Mouse (Mus musculus): ENCODE measurements at regions not wholly inside any gene's neighbourhood (a gene's known extent, or its start where the extent isn't known, plus 50 kb on each side); places are given as distances from the start of the nearest gene placed in this dataset.

GRCm38 (mm10) chr16:85977102-85977501 is 75.5 kb upstream of the Adamts5 start:
- H3K4me3 ChIP-seq: no peak overlapping the region
- no peak overlapping the region for H3K4me2 ChIP-seq (ENCODE audit: low read depth)
- H3K79me2 ChIP-seq (ENCODE audit: control insufficient read depth, insufficient read depth): no peaks in the 10 kb centered on the region
- H3K27me3 ChIP-seq (ENCODE audit: control insufficient read depth, insufficient read depth, insufficient read length): no peaks in the 10 kb centered on the region
- H3ac ChIP-seq (ENCODE audit: control insufficient read depth, insufficient read length): no peak overlapping the region
- TF ChIP-seq USF1 (IDR thresholded peaks at IDR 0.05; ENCODE audit: low read depth): no peak
- no peak for TF ChIP-seq POLR2A (IDR thresholded peaks at IDR 0.05; ENCODE audit: insufficient read length, low read depth)
- no peaks in the 10 kb centered on the region for H3K36me3 ChIP-seq (ENCODE audit: control insufficient read depth, insufficient read depth)

GRCm38 (mm10) chr16:85966892-85967444 is 65.3 kb upstream of the Adamts5 start:
- H3K36me3 ChIP-seq (ENCODE audit: control insufficient read depth, insufficient read depth): no peaks in the 10 kb centered on the region
- H3ac ChIP-seq (ENCODE audit: control insufficient read depth, insufficient read length): no peak overlapping the region
- TF ChIP-seq SRF (IDR thresholded peaks at IDR 0.05; ENCODE audit: control insufficient read depth, insufficient read length, low read depth) (no peak), MAX (IDR thresholded peaks at IDR 0.05; ENCODE audit: low read depth) (no peak), CEBPB (IDR thresholded peaks at IDR 0.05; ENCODE audit: insufficient read depth, poor library complexity, severe bottlenecking) (no peak), TCF12 (IDR thresholded peaks at IDR 0.05; ENCODE audit: insufficient read depth, poor library complexity, severe bottlenecking) (no peak), POLR2A (IDR thresholded peaks at IDR 0.05; ENCODE audit: insufficient read length, low read depth) (no peak), POLR2AphosphoS2 (IDR thresholded peaks at IDR 0.05; ENCODE audit: insufficient read length, low read depth) (no peak), MYOD1 (IDR thresholded peaks at IDR 0.05; ENCODE audit: control insufficient read depth in 1 of 3, insufficient read length in 2 of 3, low read depth in 2 of 3) (no peak), E2F4 (IDR thresholded peaks at IDR 0.05; ENCODE audit: insufficient read depth) (no peak), MYOG (IDR thresholded peaks at IDR 0.05; ENCODE audit: control insufficient read depth in 1 of 3, insufficient read depth in 1 of 3, insufficient read length in 2 of 3, low read depth in 2 of 3) (no peak), REST (IDR thresholded peaks at IDR 0.05; ENCODE audit: insufficient read depth, insufficient read length) (no peak), TCF3 (IDR thresholded peaks at IDR 0.05; ENCODE audit: insufficient read length, low read depth) (no peak), USF1 (IDR thresholded peaks at IDR 0.05; ENCODE audit: low read depth) (no peak)
- no peaks in the 10 kb centered on the region for H3K27me3 ChIP-seq (ENCODE audit: control insufficient read depth, insufficient read depth, insufficient read length)
- no peaks in the 10 kb centered on the region for H3K79me2 ChIP-seq (ENCODE audit: control insufficient read depth, insufficient read depth)
- H3K4me3 ChIP-seq: no peak overlapping the region
- H3K4me2 ChIP-seq (ENCODE audit: low read depth): no peak overlapping the region

- no peaks in the 10 kb centered on the region for H3K27me3 ChIP-seq (ENCODE audit: control insufficient read depth, insufficient read depth, insufficient read length)
- H3K79me2 ChIP-seq (ENCODE audit: control insufficient read depth, insufficient read depth): no peaks in the 10 kb centered on the region
- H3ac ChIP-seq (ENCODE audit: control insufficient read depth, insufficient read length): no peak overlapping the region
- H3K4me3 ChIP-seq: no peak overlapping the region
- H3K4me2 ChIP-seq (ENCODE audit: low read depth): no peak overlapping the region
- no peaks in the 10 kb centered on the region for H3K36me3 ChIP-seq (ENCODE audit: control insufficient read depth, insufficient read depth)
- TF ChIP-seq USF1 (IDR thresholded peaks at IDR 0.05; ENCODE audit: low read depth) (no peak), REST (IDR thresholded peaks at IDR 0.05; ENCODE audit: insufficient read depth, insufficient read length) (no peak), POLR2A (IDR thresholded peaks at IDR 0.05; ENCODE audit: insufficient read length, low read depth) (no peak), SRF (IDR thresholded peaks at IDR 0.05; ENCODE audit: control insufficient read depth, insufficient read length, low read depth) (no peak), CEBPB (IDR thresholded peaks at IDR 0.05; ENCODE audit: insufficient read depth, poor library complexity, severe bottlenecking) (no peak), E2F4 (IDR thresholded peaks at IDR 0.05; ENCODE audit: insufficient read depth) (no peak), MYOG (IDR thresholded peaks at IDR 0.05; ENCODE audit: control insufficient read depth in 1 of 3, insufficient read depth in 1 of 3, insufficient read length in 2 of 3, low read depth in 2 of 3) (no peak), TCF3 (IDR thresholded peaks at IDR 0.05; ENCODE audit: insufficient read length, low read depth) (no peak), MAX (IDR thresholded peaks at IDR 0.05; ENCODE audit: low read depth) (no peak), TCF12 (IDR thresholded peaks at IDR 0.05; ENCODE audit: insufficient read depth, poor library complexity, severe bottlenecking) (no peak), POLR2AphosphoS2 (IDR thresholded peaks at IDR 0.05; ENCODE audit: insufficient read length, low read depth) (no peak), MYOD1 (IDR thresholded peaks at IDR 0.05; ENCODE audit: control insufficient read depth in 1 of 3, insufficient read length in 2 of 3, low read depth in 2 of 3) (no peak)
Measured at GRCm38 (mm10) chr16:85966251-85966650, 64.6 kb upstream of the Adamts5 start.

GRCm38 (mm10) chr16:85964352-85965210 is 63.0 kb upstream of the Adamts5 start:
- TF ChIP-seq MAX (IDR thresholded peaks at IDR 0.05; ENCODE audit: low read depth) (no peak), MYOD1 (IDR thresholded peaks at IDR 0.05; ENCODE audit: control insufficient read depth in 1 of 3, insufficient read length in 2 of 3, low read depth in 2 of 3) (no peak), POLR2AphosphoS2 (IDR thresholded peaks at IDR 0.05; ENCODE audit: insufficient read length, low read depth) (no peak), USF1 (IDR thresholded peaks at IDR 0.05; ENCODE audit: low read depth) (no peak), CEBPB (IDR thresholded peaks at IDR 0.05; ENCODE audit: insufficient read depth, poor library complexity, severe bottlenecking) (no peak), SRF (IDR thresholded peaks at IDR 0.05; ENCODE audit: control insufficient read depth, insufficient read length, low read depth) (no peak), E2F4 (IDR thresholded peaks at IDR 0.05; ENCODE audit: insufficient read depth) (no peak), MYOG (IDR thresholded peaks at IDR 0.05; ENCODE audit: control insufficient read depth in 1 of 3, insufficient read depth in 1 of 3, insufficient read length in 2 of 3, low read depth in 2 of 3) (no peak), TCF3 (IDR thresholded peaks at IDR 0.05; ENCODE audit: insufficient read length, low read depth) (no peak), TCF12 (IDR thresholded peaks at IDR 0.05; ENCODE audit: insufficient read depth, poor library complexity, severe bottlenecking) (no peak), POLR2A (IDR thresholded peaks at IDR 0.05; ENCODE audit: insufficient read length, low read depth) (no peak), REST (IDR thresholded peaks at IDR 0.05; ENCODE audit: insufficient read depth, insufficient read length) (no peak)
- H3K4me3 ChIP-seq: no peak overlapping the region
- no peaks in the 10 kb centered on the region for H3K27me3 ChIP-seq (ENCODE audit: control insufficient read depth, insufficient read depth, insufficient read length)

More at GRCm38 (mm10) chr16:85964352-85965210, 63.0 kb upstream of the Adamts5 start:
- no peak overlapping the region for H3K4me2 ChIP-seq (ENCODE audit: low read depth)
- no peaks in the 10 kb centered on the region for H3K36me3 ChIP-seq (ENCODE audit: control insufficient read depth, insufficient read depth)
- no peak overlapping the region for H3ac ChIP-seq (ENCODE audit: control insufficient read depth, insufficient read length)
- H3K79me2 ChIP-seq (ENCODE audit: control insufficient read depth, insufficient read depth): no peaks in the 10 kb centered on the region

Measured in myocyte (in vitro differentiated cells).